Mouse (Mus musculus): ENCODE results near the gene Emx1.

Gene Emx1

GRCm38 (mm10) chr6:85218684-85219445, 31.6 kb downstream of the Emx1 start:
- in situ Hi-C loops (cut with MboI; ENCODE audit: low pct_unique_long_range_greater_than_20kb in 1 of 2, low sequenced_read_pairs in 2 of 2, unreplicated experiment in 1 of 2), result no loop called here

DNA sequence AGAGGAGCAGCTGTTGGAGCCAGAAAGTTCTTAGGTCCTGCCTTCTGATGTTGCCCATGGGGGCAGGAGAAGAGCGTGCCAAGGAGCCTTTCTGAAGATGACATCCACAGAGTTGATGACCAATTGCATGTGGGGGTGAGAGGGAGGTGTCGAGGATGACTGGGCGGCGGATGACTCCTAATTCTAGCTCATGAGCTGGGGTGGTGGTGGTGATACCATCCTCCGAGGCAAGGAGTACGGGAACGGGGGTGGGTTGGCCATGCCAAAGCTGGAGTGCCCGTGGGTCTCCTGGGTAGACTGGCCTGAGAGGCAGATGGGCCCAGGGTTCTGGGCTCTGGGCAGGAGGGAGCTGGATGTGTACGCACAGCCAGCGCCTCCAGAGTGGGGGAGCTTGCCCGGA, 32.5 kb downstream of the Emx1 start:
- in situ Hi-C loops (cut with MboI; ENCODE audit: low pct_unique_long_range_greater_than_20kb in 1 of 2, low sequenced_read_pairs in 2 of 2, unreplicated experiment in 1 of 2), result no loop called here

DNA sequence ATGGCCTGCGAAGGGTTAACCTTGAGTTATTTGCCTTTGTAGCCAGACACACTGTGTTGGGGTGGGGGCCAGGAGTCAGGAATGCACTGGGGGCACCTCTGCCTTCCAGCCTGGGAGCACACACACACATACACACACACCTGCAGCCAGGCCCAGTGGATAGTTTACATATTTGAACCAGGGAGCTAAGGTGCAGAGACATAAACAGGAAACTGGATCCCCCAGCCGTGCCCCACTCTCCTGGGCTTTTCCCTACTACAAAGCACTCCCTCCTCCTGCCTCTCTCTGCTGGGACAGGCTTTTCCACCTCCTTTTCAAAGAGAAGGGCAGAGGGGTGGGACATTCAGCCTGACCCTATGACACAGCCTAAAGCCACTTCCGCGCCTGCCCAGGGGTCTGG, 33.7 kb downstream of the Emx1 start:
- in situ Hi-C loops (cut with MboI; ENCODE audit: low pct_unique_long_range_greater_than_20kb in 1 of 2, low sequenced_read_pairs in 2 of 2, unreplicated experiment in 1 of 2), result no loop called here

GRCm38 (mm10) chr6:85222551-85222950, 35.3 kb downstream of the Emx1 start:
- in situ Hi-C loops (cut with MboI; ENCODE audit: low pct_unique_long_range_greater_than_20kb in 1 of 2, low sequenced_read_pairs in 2 of 2, unreplicated experiment in 1 of 2), result no loop called here

DNA sequence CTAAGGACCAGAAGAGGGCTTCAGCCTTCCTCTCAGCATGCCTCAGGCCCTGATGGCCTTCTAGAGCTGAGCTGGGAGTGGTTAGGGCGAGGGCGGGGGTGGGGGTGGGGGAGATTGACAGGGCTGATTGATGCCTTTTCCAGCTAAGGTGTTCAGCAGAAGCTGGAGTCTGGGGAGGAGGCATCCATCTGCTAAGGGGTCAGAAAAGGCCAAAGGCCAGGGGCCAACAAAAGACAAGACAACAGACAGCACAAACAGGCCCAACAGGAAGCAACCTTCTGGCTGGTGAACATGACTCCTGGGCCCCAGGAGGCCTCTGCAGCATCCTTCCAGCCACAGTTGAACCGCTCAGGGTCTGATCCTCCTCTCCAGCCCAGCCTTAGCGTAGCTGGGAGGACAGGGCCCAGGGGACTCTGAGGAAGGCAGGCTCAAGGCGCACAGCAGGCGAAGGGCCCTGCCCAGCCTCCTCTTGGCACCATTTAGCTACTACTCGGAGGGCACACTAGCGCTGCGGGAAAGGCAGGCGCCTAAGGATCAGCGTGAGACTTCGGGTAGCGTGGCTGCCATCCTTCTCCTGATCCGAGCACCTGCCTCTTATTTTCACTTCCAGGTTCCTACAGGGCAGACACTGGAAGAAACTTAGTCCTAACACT, 36.4 kb downstream of the Emx1 start:
- in situ Hi-C loops (cut with MboI; ENCODE audit: low pct_unique_long_range_greater_than_20kb in 1 of 2, low sequenced_read_pairs in 2 of 2, unreplicated experiment in 1 of 2), result no loop called here

DNA sequence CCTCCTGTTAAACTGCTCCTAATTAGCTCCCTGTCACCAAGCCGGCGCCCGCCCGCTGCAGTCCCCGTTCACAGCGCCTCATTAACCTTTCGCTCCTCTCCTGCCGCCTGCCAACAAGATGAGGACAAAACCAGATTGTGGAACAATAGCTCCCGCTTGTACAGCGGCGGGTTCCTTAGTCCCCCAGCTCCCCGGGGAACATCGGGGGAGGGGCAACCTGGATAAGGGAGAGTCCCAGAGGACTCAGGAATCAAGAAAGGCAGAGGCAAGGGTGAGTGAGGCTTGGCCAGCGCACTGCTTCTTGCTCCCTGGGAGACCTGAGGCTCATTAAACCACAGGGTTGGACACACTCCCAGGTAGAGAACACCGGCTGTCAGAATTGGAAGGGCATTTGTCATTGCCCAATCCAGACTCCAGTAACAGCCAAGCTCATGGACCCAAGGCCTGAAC, 37.2 kb downstream of the Emx1 start:
- in situ Hi-C loops (cut with MboI; ENCODE audit: low pct_unique_long_range_greater_than_20kb in 1 of 2, low sequenced_read_pairs in 2 of 2, unreplicated experiment in 1 of 2), result no loop called here

DNA sequence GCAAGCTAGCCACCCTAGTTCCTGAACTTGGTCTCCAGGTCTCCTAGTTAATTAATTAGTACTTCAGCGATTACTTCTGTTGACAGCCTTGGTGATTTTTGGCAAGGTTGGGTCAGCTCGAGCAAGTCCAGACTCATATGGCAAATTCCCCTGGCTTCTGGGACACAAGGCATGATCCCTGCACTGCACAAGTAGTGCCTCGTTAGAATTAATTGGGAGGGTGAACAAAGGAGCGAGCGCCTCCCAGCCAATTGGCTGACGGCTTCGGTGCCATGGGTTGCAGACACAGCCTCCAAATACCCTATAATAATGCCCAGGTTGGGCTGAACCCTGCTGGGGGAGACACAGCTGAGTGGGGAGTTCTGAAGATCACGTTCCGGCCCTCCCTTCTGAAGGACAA, 39.3 kb downstream of the Emx1 start:
- in situ Hi-C loops (cut with MboI; ENCODE audit: low pct_unique_long_range_greater_than_20kb in 1 of 2, low sequenced_read_pairs in 2 of 2, unreplicated experiment in 1 of 2), result no loop called here

- in situ Hi-C loops (cut with MboI; ENCODE audit: low pct_unique_long_range_greater_than_20kb in 1 of 2, low sequenced_read_pairs in 2 of 2, unreplicated experiment in 1 of 2), result no loop called here
These were observed 40.3 kb downstream of the Emx1 start for GRCm38 (mm10) chr6:85227520-85227919.

DNA sequence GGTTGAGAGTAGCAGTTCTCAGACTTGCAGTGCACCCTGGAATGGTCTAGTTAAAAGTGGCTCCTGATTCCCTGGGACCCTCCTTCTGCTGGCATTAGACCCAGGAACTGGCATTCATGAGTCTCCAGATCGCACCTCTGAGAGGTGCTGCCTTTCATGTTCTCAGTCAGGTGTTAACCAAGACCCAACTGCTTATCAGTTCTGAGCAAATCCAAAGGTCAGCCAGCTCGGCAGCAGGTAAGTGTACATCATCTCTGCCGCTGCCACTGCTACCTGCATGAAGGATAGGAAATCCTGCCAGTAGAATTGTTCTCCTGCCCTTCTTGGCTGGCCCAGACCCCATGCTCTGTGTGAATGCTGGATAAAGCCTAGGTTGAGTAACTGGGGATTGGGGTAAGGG, 43.5 kb downstream of the Emx1 start:
- in situ Hi-C loops (cut with MboI; ENCODE audit: low pct_unique_long_range_greater_than_20kb in 1 of 2, low sequenced_read_pairs in 2 of 2, unreplicated experiment in 1 of 2), result no loop called here

DNA sequence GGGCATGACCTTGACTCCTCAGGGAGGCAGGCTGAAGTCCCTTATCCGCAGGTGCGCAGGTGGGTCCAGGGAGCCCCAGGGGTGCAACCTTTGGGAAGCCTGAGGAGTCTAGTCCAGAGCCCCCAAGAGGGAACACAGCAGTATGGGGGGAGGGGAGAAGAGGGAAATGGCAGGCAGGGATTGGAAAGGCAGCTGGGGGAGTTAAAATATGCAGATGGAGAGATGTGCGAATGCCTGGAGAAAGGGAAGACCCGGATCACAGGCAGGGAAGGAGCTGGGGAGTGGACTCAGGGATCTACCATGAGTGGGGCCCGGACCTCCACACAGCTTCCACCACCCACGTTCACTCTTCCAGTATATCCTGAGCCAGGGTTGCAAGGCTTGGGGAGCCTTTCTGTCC, 44.2 kb downstream of the Emx1 start:
- in situ Hi-C loops (cut with MboI; ENCODE audit: low pct_unique_long_range_greater_than_20kb in 1 of 2, low sequenced_read_pairs in 2 of 2, unreplicated experiment in 1 of 2), result no loop called here

DNA sequence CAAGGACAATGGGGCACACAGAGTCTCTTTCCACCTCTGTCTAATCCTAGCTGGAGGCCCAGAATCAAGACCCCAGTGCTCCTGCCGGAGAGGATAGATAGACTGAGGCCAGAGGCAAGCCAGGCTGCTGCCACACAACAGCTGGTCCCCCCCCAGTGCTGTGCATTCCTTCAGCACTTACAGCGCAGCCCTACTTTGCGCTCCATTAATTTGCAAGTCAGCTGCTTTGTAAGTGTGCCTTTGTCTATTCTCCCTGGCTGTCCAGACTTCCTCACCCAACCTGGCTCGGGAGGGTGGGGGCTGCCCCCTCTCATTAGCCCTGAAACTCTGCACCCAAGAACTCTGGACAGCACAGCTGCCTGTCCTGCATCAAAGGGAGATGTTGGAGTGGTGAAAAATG, 44.8 kb downstream of the Emx1 start:
- in situ Hi-C loops (cut with MboI; ENCODE audit: low pct_unique_long_range_greater_than_20kb in 1 of 2, low sequenced_read_pairs in 2 of 2, unreplicated experiment in 1 of 2), result no loop called here

- in situ Hi-C loops (cut with MboI; ENCODE audit: low pct_unique_long_range_greater_than_20kb in 1 of 2, low sequenced_read_pairs in 2 of 2, unreplicated experiment in 1 of 2), result no loop called here
These were observed 45.8 kb downstream of the Emx1 start for GRCm38 (mm10) chr6:85232836-85233623.

DNA sequence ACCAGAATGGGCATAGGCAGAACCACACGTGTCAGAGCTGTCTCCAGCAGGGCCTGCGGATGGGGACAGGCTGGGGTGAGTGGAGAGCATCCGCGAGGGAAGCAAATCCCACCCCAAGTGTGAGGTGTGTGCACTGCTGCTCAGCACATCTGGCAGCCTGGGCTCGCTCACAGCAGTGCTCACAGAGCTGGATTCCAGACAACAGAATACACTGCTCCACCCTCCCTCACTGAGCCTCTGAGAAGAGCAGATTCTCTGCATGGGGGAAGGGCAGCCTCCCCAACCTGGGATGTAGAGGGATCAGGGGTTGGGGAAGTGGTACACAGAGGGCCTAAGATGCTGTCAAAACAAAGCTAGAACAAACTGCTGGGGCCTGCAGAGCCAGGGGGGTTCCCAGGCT, 47.6 kb downstream of the Emx1 start:
- in situ Hi-C loops (cut with MboI; ENCODE audit: low pct_unique_long_range_greater_than_20kb in 1 of 2, low sequenced_read_pairs in 2 of 2, unreplicated experiment in 1 of 2), result loop anchor here in 1 of 2 experiments (5.0 kb wide), 1 partner anchor 72 kb away; no protein-coding TSS in a partner anchor

DNA sequence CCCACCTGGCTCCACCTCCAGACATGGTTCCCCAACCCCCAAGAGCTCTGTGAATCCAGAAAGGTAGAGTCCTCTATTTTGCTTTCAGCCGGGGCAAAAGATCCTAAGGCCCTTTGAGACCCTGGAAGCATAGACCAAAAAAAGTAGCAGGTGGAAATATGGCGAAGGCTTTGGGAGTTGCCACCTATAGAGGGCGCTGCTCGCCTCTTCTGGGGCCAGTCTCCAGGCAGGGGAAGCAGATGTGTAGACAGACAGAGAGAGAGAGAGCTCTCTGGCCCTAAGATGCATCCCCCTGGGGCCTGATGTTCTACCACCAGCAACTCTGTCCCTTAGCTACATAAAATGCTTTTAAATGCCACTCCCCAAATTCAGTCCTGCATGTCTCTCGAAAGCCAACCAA, 49.8 kb downstream of the Emx1 start:
- in situ Hi-C loops (cut with MboI; ENCODE audit: low pct_unique_long_range_greater_than_20kb in 1 of 2, low sequenced_read_pairs in 2 of 2, unreplicated experiment in 1 of 2), result loop anchor here in 1 of 2 experiments (5.0 kb wide), 1 partner anchor 75 kb away; no protein-coding TSS in a partner anchor

DNA sequence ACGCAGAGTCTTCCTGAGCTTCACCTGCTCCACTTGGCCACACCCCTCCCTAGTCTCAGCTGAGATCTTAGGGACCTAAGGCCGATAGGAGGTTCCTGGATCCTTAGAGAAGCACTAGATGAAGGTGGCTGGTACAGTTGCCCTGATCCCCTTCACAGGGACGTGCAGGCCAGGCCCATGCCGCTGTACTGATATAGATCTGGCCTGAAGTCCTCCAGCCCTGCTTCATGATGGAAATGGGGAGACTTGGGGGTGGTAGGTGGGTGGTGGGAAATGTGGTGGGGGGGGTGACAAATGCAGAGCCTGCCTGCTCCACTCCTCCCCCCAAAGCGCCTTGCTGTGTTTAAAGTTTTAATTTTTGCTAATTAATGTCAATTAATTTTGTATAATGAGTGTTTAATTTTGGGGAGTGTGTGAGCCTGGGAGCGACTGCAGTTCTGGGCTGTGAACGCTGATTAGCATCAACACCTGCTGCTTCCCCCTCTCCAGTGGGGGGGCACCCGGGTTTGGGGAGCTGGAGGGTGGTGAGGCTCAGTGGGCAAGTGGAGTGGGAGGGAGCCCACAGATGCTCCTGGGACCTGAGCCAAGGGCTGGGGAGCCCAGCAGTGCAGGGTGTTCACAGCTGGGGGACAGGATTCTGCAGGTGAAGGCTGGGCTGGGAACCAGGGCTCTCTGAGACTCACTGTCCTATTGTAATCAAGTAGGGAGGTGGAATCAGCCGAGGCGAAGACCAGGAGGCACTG, 50.5 kb downstream of the Emx1 start:
- in situ Hi-C loops (cut with MboI; ENCODE audit: low pct_unique_long_range_greater_than_20kb in 1 of 2, low sequenced_read_pairs in 2 of 2, unreplicated experiment in 1 of 2), result loop anchor here in 1 of 2 experiments (5.0 kb wide), 1 partner anchor 75 kb away; no protein-coding TSS in a partner anchor

- in situ Hi-C loops (cut with MboI; ENCODE audit: low pct_unique_long_range_greater_than_20kb in 1 of 2, low sequenced_read_pairs in 2 of 2, unreplicated experiment in 1 of 2), result loop anchor here in 1 of 2 experiments (5.0 kb wide), 1 partner anchor 77 kb away; no protein-coding TSS in a partner anchor
These were observed 51.8 kb downstream of the Emx1 start for GRCm38 (mm10) chr6:85239044-85239489.

DNA sequence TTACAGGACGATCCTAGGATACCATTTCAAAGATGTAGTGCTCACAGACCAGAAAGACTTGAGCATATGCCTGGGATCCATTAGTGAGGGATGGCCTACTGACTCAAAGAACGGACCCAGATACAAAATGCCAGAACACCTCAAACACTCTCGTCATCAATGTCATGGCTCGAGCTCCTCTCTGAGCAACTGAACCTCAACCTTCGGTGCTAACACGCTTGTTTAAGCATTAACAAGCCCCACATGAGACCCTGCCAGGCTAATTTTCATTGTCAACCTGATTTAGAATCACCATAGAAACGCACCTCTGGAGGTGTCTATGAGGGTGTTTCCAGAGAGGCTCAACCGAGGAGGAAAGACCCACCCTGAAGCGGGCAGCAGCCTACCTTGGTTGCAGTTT, 62.6 kb downstream of the Emx1 start:
- in situ Hi-C loops (cut with MboI; ENCODE audit: low pct_unique_long_range_greater_than_20kb in 1 of 2, low sequenced_read_pairs in 2 of 2, unreplicated experiment in 1 of 2), result loop anchor here in 1 of 2 experiments (5.0 kb wide), 1 partner anchor 88 kb away; no protein-coding TSS in a partner anchor

- in situ Hi-C loops (cut with MboI; ENCODE audit: low pct_unique_long_range_greater_than_20kb in 1 of 2, low sequenced_read_pairs in 2 of 2, unreplicated experiment in 1 of 2), result no loop called here
These were observed 63.6 kb downstream of the Emx1 start for GRCm38 (mm10) chr6:85250811-85251241.

All from mouse embryonic stem cell (cell line).